Mouse (Mus musculus) cerebellum, adult 2 months (tissue): ENCODE measurements at regions not wholly inside any gene's neighbourhood (a gene's known extent, or its start where the extent isn't known, plus 50 kb on each side); places are given as distances from the start of the nearest gene placed in this dataset.
"Not testable (repeated sequence)": the region's sequence is repeated elsewhere in the genome, so short reads cannot be mapped to it uniquely, and the experiment has no call there.

Source experiments
- CTCF ChIP-seq: fragments of 200-500 bp; IDR thresholded peaks from 2 replicates; pipeline ENCODE4 v1.5.1; 2011; ENCODE audit warnings: low read depth, mild to moderate bottlenecking, control low read depth, low read length, moderate library complexity, borderline replicate concordance; ENCODE audit not compliant: insufficient read depth
- POLR2A ChIP-seq: fragments of 200-500 bp; IDR thresholded peaks from 2 replicates; pipeline ENCODE4 v1.6.1; 2011; ENCODE audit warnings: low read length, control low read depth, borderline replicate concordance; ENCODE audit not compliant: insufficient read depth

- not testable (repeated sequence) for TF ChIP-seq CTCF, POLR2A
These were observed 332.0 kb upstream of the Gm10801 start for GRCm38 (mm10) chr2:98330025-98330424.
